Mouse (Mus musculus) embryonic fibroblast, embryonic 13.5 days (primary cell): ENCODE data around the gene Als2cr12. TPM values are rescaled to one million over a fixed set of nuclear protein-coding genes. Genes with fewer than 3 reads are reported as not detected.
"Not testable (repeated sequence)": the region's sequence is repeated elsewhere in the genome, so short reads cannot be mapped to it uniquely, and the experiment has no call there.

Source experiments
- H3K27ac ChIP-seq: 2 replicates; pipeline ENCODE4 v1.5.1; 2012; ENCODE audit warnings: low read length, control low read depth, inconsistent platforms; ENCODE audit not compliant: insufficient read depth
- H3K4me1 ChIP-seq: 2 replicates; pipeline ENCODE4 v1.6.1; 2011; ENCODE audit warnings: low read length; ENCODE audit not compliant: control insufficient read depth, insufficient read depth
- H3K4me3 ChIP-seq: 2 replicates; pipeline ENCODE4 v1.5.1; 2011; ENCODE audit warnings: mild to moderate bottlenecking, control low read depth, low read length; ENCODE audit not compliant: insufficient read depth
- CTCF ChIP-seq: IDR thresholded peaks from 2 replicates; pipeline ENCODE4 v1.5.1; 2011; ENCODE audit warnings: mild to moderate bottlenecking, control low read depth, low read length, moderate library complexity, borderline replicate concordance; ENCODE audit not compliant: insufficient read depth
- POLR2A ChIP-seq: IDR thresholded peaks from 2 replicates; pipeline ENCODE4 v1.6.1; 2011; ENCODE audit warnings: low read depth, mild to moderate bottlenecking, control low read depth, low read length, moderate library complexity
- polyA plus RNA-seq: library from polyadenylated mRNA; stranded (reverse); fragments of >200 nt; gene quantifications from 2 replicates; pipeline ENCODE4 v1.2.4, GENCODE M21; 2011; ENCODE audit warnings: low read depth; ENCODE audit not compliant: missing spikeins, insufficient read length

Als2cr12 gene
- polyA plus RNA-seq, 1 experiment = not detected

DNA sequence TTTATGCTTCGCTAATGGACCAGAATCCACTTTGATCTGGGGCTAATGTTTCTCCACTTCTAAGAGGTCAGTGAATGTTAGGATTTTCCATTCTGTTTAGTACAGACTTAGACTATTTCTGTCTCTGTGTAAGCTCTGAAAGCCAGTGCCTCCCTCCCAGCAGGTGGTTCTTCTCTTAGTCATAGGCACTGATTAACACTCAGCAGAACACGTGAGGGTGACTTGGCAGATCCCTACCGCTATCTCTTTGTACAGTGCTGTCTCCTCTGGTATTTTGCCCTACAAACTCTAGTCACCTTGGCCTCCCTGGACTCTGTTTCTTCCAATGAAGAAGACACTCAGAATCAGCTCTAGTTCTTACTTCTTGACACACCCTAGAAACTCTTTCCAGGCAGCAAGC, 81.4 kb downstream of the Als2cr12 start:
- Histone ChIP-seq H3K4me3 (no peak overlapping the region), H3K27ac (no peak overlapping the region), H3K4me1 (no peaks in the 10 kb centered on the region)
- TF ChIP-seq CTCF (no peak), POLR2A (no peak)

GRCm38 (mm10) chr1:58613786-58614185, 82.0 kb downstream of the Als2cr12 start:
- no peak for TF ChIP-seq POLR2A
- TF ChIP-seq CTCF = no peak
- Histone ChIP-seq H3K27ac (no peak overlapping the region), H3K4me1 (no peaks in the 10 kb centered on the region), H3K4me3 (no peak overlapping the region)

DNA sequence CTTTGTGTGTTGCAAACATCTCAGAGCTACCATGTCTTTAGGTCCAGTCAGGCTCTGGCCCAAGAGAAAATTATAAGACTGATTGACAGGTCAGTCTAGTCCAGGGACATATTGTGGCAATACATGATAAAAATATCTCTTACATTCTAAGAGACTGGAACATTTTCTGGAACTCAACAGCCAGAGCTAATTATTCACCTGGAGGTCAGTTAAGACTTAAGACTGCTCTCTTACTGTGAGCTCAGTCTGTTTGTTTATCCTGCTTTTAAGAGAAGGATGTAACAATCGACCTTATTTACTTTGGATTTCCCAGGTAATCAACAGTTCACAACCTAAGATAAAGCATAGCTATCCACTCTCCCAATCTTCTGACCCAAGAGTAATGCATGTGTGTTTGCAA, 85.2 kb downstream of the Als2cr12 start:
- Histone ChIP-seq H3K27ac (no peak overlapping the region), H3K4me3 (no peak overlapping the region), H3K4me1 (no peaks in the 10 kb centered on the region)
- TF ChIP-seq POLR2A = no peak
- TF ChIP-seq CTCF = no peak

DNA sequence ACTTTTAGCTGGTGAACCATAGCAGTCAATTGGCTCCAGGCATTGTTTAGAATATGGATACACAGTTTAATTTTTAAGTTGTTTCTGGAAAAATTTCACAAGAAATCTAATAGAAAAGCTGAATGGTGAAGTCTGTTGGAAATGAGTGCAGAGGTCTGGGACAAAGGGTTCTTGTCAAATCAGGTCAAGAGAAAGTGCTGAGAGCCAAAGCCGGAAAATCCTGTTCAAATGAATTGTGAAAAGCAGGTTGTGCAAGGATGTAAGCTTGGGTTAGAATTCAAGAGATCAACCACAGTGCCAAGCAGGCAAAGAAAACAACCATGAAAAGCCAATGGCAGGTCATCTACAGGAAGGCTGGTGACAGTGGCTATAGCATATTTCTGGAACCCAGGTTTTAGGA, 85.6 kb downstream of the Als2cr12 start:
- no peak for TF ChIP-seq POLR2A
- TF ChIP-seq CTCF = no peak
- no peak overlapping the region for H3K27ac ChIP-seq
- no peaks in the 10 kb centered on the region for H3K4me1 ChIP-seq
- no peak overlapping the region for H3K4me3 ChIP-seq

DNA sequence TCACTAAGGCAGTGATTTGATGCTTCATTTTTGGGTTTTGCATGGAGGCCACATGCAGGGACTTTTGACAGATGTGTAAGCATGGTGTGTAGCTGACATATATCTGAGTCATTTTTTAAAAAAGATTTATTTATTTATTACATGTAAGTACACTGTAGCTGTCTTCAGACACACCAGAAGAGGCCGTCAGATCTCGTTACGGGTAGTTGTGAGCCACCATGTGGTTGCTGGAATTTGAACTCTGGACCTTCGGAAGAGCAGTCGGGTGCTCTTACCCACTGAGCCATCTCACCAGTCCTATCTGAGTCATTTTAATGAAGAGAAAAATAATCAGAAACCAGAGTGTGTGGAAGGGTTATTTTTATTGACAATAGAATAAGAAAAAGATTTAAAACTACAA, 86.2 kb downstream of the Als2cr12 start:
- H3K4me3 ChIP-seq, H3K27ac ChIP-seq: not testable (repeated sequence)

GRCm38 (mm10) chr1:58603738-58604137, 92.1 kb downstream of the Als2cr12 start:
- TF ChIP-seq CTCF = no peak
- no peak for TF ChIP-seq POLR2A
- Histone ChIP-seq H3K4me1 (no peaks in the 10 kb centered on the region), H3K27ac (no peak overlapping the region), H3K4me3 (no peak overlapping the region)

More for the DNA sequence above, 86.2 kb downstream of the Als2cr12 start:
- H3K4me1 ChIP-seq = not testable (repeated sequence)

DNA sequence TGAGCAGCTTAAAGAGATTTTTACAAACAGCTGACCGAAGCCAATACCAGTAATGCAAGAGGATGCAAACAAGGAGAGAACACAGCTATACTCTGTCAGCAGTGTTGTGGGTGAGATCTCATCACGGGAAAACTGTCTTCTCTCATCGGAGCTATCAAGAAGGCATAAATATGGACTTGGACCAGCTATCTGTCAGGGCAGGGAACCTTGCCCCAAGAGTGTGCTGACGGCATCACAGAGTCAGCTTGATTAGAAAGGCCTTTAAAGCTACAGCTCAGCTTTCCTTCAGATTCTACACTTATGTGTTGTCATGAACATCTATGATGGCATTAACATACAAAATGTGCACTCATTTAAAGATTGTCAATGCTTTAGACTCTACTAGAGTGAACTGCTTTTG, 93.1 kb downstream of the Als2cr12 start:
- Histone ChIP-seq H3K4me1 (no peaks in the 10 kb centered on the region), H3K4me3 (no peak overlapping the region), H3K27ac (no peak overlapping the region)
- TF ChIP-seq CTCF (no peak), POLR2A (no peak)

Other genes starting within 250 kb of the Als2cr12 start
- gene Orc2, start 190.9 kb downstream of the Als2cr12 start, polyA plus RNA-seq = 27.3 and 35.3 TPM in 2 replicates
- gene Fam126b, start 109.7 kb downstream of the Als2cr12 start, polyA plus RNA-seq = 7.8 and 15.5 TPM in 2 replicates
- gene Ndufb3, start 109.6 kb downstream of the Als2cr12 start, polyA plus RNA-seq = 63.8 and 66.8 TPM in 2 replicates
- 51.2 and 68.0 TPM in 2 replicates for gene Cflar, start 15.5 kb upstream of the Als2cr12 start, polyA plus RNA-seq
- 37.2 and 39.1 TPM in 2 replicates for gene Casp8, start 99.4 kb upstream of the Als2cr12 start, polyA plus RNA-seq